Mouse (Mus musculus) embryonic facial prominence, embryonic 11.5 days (tissue): Measurements from ENCODE around the gene Rnf207. TPM values are rescaled to one million over a fixed set of nuclear protein-coding genes. Genes with fewer than 3 reads are reported as not detected.

ENCODE experiments used
- ATAC-seq: fragments of 200-750 bp; cut with Nextera tagmentation; replicated peaks from 2 replicates; pipeline ENCODE4 v1.8.0; 2017; ENCODE audit warnings: low read depth; ENCODE audit not compliant: insufficient number of reproducible peaks, low FRiP score, low TSS enrichment
- DNase-seq: peaks from one replicate; pipeline ENCODE4 v3.0.0-alpha.2; 2015; ENCODE audit warnings: low spot score
- H3K27ac ChIP-seq: fragments of 300-500 bp; sonication (generic); replicated peaks from 2 replicates; pipeline ENCODE4 v1.5.1; 2014; ENCODE audit warnings: mild to moderate bottlenecking, low read depth, low read length, control low read depth
- H3K27me3 ChIP-seq: fragments of 300-500 bp; sonication (generic); 2 replicates; pipeline ENCODE4 v1.6.1; 2014; ENCODE audit warnings: mild to moderate bottlenecking, low read length, moderate library complexity, mixed read lengths; ENCODE audit not compliant: control insufficient read depth, insufficient read depth
- H3K36me3 ChIP-seq: fragments of 300-500 bp; sonication (generic); replicated peaks from 2 replicates; pipeline ENCODE4 v1.6.1; 2014; ENCODE audit warnings: low read depth, mild to moderate bottlenecking, low read length, moderate library complexity, mixed read lengths; ENCODE audit not compliant: control insufficient read depth, insufficient read depth
- H3K4me1 ChIP-seq: fragments of 300-500 bp; sonication (generic); 2 replicates; pipeline ENCODE4 v1.6.1; 2014; ENCODE audit warnings: low read length, mixed read lengths; ENCODE audit not compliant: control insufficient read depth, insufficient read depth
- H3K4me2 ChIP-seq: fragments of 300-500 bp; sonication (generic); 2 replicates; pipeline ENCODE4 v1.6.1; 2014; ENCODE audit warnings: low read depth, mild to moderate bottlenecking, control low read depth, low read length, moderate library complexity
- H3K4me3 ChIP-seq: fragments of 300-500 bp; sonication (generic); 2 replicates; pipeline ENCODE4 v1.5.1; 2014; ENCODE audit warnings: low read depth, low read length, control low read depth
- H3K9ac ChIP-seq: fragments of 300-500 bp; sonication (generic); replicated peaks from 2 replicates; pipeline ENCODE4 v1.6.1; 2014; ENCODE audit warnings: mild to moderate bottlenecking, control low read depth, low read length
- H3K9me3 ChIP-seq: fragments of 300-500 bp; sonication (generic); replicated peaks from 2 replicates; pipeline ENCODE4 v1.6.1; 2016; ENCODE audit warnings: mild to moderate bottlenecking, low read length, inconsistent platforms, mixed read lengths; ENCODE audit not compliant: control insufficient read depth
- WGBS: fragments of 180-500 bp; shearing (Covaris S2); extraction: QIAGEN DNeasy Blood & Tissue Kit; methylation state at CpG from one replicate; pipeline ENCODE4 v1.1.7; 2014; 5-methylcytosine and 5-hydroxymethylcytosine counted together
- polyA plus RNA-seq: library from polyadenylated mRNA; unstranded; fragments of >200 nt; fragmentation: Nextera tagmentation; extraction: Ambion mirVana; gene quantifications from 2 replicates; pipeline ENCODE4 v1.2.1, GENCODE M21; 2014

Gene Rnf207
- polyA plus RNA-seq, 1 experiment from 2014 or later = 0.41 TPM

DNA sequence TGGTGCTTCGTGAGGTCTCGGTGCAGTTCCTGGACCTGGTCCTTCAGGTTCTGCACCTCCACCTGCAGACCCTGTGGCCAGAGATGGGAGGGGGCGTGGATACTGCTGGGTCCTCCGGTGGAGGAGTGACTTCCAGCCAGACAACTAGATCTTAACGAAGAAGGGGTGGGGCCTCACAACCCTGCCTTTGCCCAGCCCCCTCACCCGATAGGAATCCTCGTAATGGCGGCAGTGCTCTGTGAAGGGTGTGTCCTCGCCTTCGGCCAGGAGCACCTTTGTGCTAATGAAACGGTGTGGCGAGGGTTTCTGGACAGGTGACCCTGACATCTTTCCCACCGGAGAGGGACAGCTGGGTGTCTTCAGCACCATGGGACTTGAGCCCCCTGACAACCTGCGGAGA is 6.6 kb downstream of the Rnf207 start:
- Histone ChIP-seq H3K27ac (no peak overlapping the region), H3K4me2 (0 out of 2 replicates have a peak overlapping the region, but pooled peaks have one; percentile 11), H3K27me3 (peaks cover 56% of the 10 kb centered on the region), H3K9ac (no peak overlapping the region), H3K9me3 (no peaks in the 10 kb centered on the region), H3K4me3 (peak overlapping the region; percentile 0; the same call in 1 of the 2 replicates), H3K4me1 (peaks cover 8% of the 10 kb centered on the region; the same call in 1 of the 2 replicates), H3K36me3 (no peaks in the 10 kb centered on the region)
- ATAC-seq (no peak), DNase-seq (no peak)
- WGBS = 2% methylated on average over 14 of the region's 14 CpGs

DNA sequence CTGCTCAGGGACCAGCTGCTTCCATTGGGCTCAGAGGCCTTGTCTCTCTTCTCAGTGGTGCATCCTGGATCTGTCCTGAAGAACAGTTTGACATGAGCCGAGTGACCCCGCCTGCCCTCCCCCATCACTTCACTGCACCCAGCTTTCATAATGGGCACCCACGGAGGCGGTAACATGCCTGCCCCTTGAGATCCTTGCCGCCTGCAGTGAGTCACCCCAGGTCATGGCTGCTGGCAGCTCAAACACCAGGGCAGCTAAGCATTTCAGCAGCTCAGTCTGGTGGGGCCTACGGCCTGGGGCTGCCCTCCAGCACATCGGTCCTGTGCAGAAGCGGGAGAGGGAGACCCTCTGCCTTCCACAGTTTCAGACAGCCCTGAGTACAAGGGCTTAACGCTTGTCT is 11.3 kb downstream of the Rnf207 start:
- WGBS = 77% methylated on average over 9 of the region's 9 CpGs
- H3K36me3 ChIP-seq = 0 out of 2 replicates have a peak, but pooled peaks cover 2% of the 10 kb centered on the region
- H3K27ac ChIP-seq = no peak overlapping the region

DNA sequence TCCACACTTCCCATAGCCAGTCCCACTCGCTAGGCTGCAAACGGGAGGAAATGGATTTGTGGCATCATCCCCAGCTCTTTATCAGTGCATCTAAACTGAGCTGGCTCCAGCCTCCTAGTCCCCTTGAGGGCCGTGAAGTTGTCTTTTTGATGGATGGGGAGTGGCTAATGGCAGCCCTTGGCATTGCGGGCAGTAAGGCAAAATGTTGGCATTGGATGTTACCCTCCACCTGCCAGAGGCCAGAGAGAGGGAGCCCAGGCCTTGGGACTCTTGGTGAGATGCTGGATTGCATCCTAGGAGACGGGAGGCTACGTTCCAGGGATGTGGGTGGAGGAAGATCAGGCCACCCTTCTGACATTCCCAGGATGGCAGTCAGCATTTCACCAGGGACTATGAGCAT is 12.8 kb downstream of the Rnf207 start:
- ATAC-seq (no peak), DNase-seq (no peak)
- H3K4me1 ChIP-seq = no peaks in the 10 kb centered on the region
- 83% methylated on average over 6 of the region's 6 CpGs for WGBS
- H3K9me3 ChIP-seq = no peaks in the 10 kb centered on the region
- H3K27ac ChIP-seq = no peak overlapping the region
- H3K27me3 ChIP-seq = no peaks in the 10 kb centered on the region; the same call in 1 of the 2 replicates
- no peak overlapping the region for H3K4me2 ChIP-seq
- H3K4me3 ChIP-seq = no peak overlapping the region
- H3K36me3 ChIP-seq = 0 out of 2 replicates have a peak, but pooled peaks cover 2% of the 10 kb centered on the region
- no peak overlapping the region for H3K9ac ChIP-seq

More for the DNA sequence above, 11.3 kb downstream of the Rnf207 start:
- ATAC-seq (no peak), DNase-seq (no peak)
- Histone ChIP-seq H3K4me3 (no peak overlapping the region), H3K9ac (no peak overlapping the region), H3K4me1 (no peaks in the 10 kb centered on the region), H3K9me3 (no peaks in the 10 kb centered on the region), H3K27me3 (peaks cover 14% of the 10 kb centered on the region), H3K4me2 (no peak overlapping the region)

DNA sequence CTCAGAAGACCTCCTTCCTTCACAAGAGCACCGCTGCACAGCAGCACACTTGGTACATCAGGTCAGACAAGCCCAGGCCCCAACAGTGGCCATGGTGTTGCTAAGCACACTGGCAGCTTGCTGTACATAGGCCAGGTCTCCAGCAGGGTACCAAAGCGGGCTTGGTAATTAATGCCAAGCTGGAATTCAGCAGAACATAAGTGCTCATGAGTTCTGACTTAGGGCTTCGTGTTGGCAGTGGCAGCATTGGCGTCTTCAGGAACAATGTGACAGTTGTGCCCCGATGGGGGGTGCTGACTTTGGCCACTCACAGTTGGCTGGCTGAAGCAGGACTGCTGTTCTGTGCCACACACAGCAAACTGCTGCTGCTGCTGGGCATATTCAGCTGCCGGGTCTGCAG is 14.1 kb downstream of the Rnf207 start:
- ATAC-seq (no peak), DNase-seq (no peak)
- Histone ChIP-seq H3K36me3 (0 out of 2 replicates have a peak, but pooled peaks cover 3% of the 10 kb centered on the region), H3K9me3 (no peaks in the 10 kb centered on the region), H3K4me2 (no peak overlapping the region), H3K27ac (no peak overlapping the region), H3K4me1 (no peaks in the 10 kb centered on the region), H3K27me3 (no peaks in the 10 kb centered on the region), H3K4me3 (no peak overlapping the region), H3K9ac (no peak overlapping the region)
- 95% methylated on average over 6 of the region's 6 CpGs for WGBS

DNA sequence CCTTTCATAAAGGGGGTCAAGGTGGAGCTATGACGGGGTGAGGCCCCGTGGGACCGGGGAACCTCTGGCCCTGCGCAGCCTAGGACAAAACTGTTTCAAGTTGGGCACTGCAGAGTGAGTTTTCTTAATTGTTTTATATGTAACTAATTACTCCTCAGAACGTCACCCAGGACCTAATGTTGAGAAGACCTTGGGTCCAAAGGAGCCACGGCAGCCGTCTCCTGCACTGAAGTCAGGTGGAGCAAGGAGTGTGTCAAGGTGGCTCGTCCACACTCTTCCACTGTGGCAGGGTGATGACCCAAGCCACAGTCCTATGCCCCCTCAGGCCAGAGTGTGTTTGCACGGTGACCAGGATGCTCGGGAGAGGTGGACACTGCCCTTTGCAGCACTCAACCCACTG is 15.6 kb downstream of the Rnf207 start:
- no peak overlapping the region for H3K4me3 ChIP-seq
- no peaks in the 10 kb centered on the region for H3K9me3 ChIP-seq
- no peaks in the 10 kb centered on the region for H3K27me3 ChIP-seq
- no peaks in the 10 kb centered on the region for H3K4me1 ChIP-seq
- ATAC-seq (no peak), DNase-seq (no peak)
- no peak overlapping the region for H3K9ac ChIP-seq
- no peak overlapping the region for H3K27ac ChIP-seq
- H3K4me2 ChIP-seq = no peak overlapping the region
- 88% methylated on average over 10 of the region's 10 CpGs for WGBS
- H3K36me3 ChIP-seq = 0 out of 2 replicates have a peak, but pooled peaks cover 4% of the 10 kb centered on the region

DNA sequence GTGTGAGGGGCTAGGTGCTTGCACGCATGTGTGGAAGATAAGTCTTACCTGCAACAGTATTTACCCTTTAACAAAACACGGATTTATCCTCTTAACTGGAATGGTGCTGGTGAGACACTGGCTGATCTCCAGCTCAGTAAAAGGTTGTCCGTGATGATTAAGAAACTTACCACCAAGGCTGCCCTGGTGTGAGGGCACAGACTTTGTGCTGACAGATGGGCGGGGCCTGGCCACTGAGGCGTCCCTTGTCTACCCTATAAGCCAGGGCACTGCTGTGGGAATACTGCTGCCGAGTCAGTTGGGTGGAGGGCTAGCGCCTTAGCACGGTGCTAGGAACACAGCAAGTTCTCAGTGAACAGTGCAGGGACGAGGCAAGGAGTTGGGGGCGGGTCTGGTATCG is 16.8 kb downstream of the Rnf207 start:
- WGBS = 72% methylated on average over 11 of the region's 11 CpGs
- ATAC-seq (no peak), DNase-seq (no peak)
- no peaks in the 10 kb centered on the region; the same call in 1 of the 2 replicates for H3K27me3 ChIP-seq
- H3K4me3 ChIP-seq = no peak overlapping the region
- H3K9ac ChIP-seq = no peak overlapping the region
- no peak overlapping the region for H3K27ac ChIP-seq
- no peak overlapping the region for H3K4me2 ChIP-seq
- H3K4me1 ChIP-seq = no peaks in the 10 kb centered on the region
- H3K9me3 ChIP-seq = no peaks in the 10 kb centered on the region
- H3K36me3 ChIP-seq = 0 out of 2 replicates have a peak, but pooled peaks cover 4% of the 10 kb centered on the region

DNA sequence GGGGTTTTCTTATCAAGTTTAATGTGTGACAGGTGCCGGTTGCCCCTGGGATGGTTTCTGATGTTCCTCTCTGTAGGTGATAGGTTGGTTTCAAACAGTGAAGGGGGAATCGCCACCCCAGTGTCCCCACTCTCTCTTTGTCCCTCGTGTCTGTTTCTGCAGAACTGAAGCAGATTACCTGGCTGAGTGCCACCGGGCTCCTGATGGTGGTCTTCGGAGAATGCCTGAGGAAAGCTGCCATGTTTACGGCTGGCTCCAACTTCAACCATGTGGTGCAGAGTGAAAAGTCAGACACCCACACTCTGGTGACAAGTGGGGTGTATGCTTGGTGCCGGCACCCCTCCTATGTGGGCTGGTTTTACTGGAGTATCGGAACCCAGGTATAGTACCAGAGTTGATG is 18.4 kb downstream of the Rnf207 start:
- Histone ChIP-seq H3K4me1 (no peaks in the 10 kb centered on the region), H3K27ac (no peak overlapping the region), H3K4me3 (no peak overlapping the region), H3K36me3 (0 out of 2 replicates have a peak, but pooled peaks cover 4% of the 10 kb centered on the region), H3K9me3 (no peaks in the 10 kb centered on the region), H3K4me2 (no peak overlapping the region), H3K27me3 (no peaks in the 10 kb centered on the region; the same call in 1 of the 2 replicates), H3K9ac (no peak overlapping the region)
- 91% methylated on average over 8 of the region's 8 CpGs for WGBS
- DNase-seq (no peak), ATAC-seq (no peak)

DNA sequence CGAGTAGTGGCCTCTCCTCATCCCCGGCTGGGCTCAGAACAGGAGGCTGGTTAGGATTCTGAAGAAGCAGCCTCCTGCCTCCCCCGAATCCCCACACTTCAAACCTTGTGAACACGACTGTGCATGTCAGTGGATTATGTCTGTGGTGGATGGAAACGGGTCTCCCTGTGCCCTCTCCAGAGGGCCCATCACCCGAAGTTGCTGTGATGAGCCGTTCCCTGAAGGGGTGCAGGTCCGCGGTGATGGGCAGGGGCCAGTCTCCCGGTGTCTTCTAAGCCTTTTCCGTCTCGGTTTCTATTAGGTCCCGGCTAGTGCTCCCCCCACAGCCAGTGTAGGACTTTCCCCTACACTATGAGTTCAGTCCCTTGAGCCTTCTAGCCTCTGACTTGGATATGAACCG is 20.0 kb downstream of the Rnf207 start:
- Histone ChIP-seq H3K4me1 (no peaks in the 10 kb centered on the region), H3K9ac (no peak overlapping the region), H3K4me3 (no peak overlapping the region), H3K9me3 (no peaks in the 10 kb centered on the region), H3K4me2 (no peak overlapping the region), H3K27me3 (no peaks in the 10 kb centered on the region; the same call in 1 of the 2 replicates), H3K36me3 (0 out of 2 replicates have a peak, but pooled peaks cover 4% of the 10 kb centered on the region), H3K27ac (no peak overlapping the region)
- WGBS = 78% methylated on average over 14 of the region's 14 CpGs
- DNase-seq (no peak), ATAC-seq (no peak)
